Mouse (Mus musculus) midbrain, embryonic 13.5 days (tissue): ENCODE results near the gene St8sia1. TPM values are rescaled to one million over a fixed set of nuclear protein-coding genes. Genes with fewer than 3 reads are reported as not detected.

Experiments used
- ATAC-seq: fragments of 200-750 bp; cut with Nextera tagmentation; 2 replicates; pipeline ENCODE4 v1.8.0; 2017; ENCODE audit warnings: mild to moderate bottlenecking, moderate TSS enrichment, moderate library complexity
- H3K27ac ChIP-seq: fragments of 300-500 bp; sonication (generic); 2 replicates; pipeline ENCODE4 v1.5.1; 2015; ENCODE audit warnings: inconsistent platforms, mild to moderate bottlenecking, moderate library complexity
- H3K27me3 ChIP-seq: fragments of 300-500 bp; sonication (generic); 2 replicates; pipeline ENCODE4 v1.6.1; 2015; ENCODE audit warnings: mild to moderate bottlenecking, inconsistent platforms
- H3K36me3 ChIP-seq: fragments of 300-500 bp; sonication (generic); 2 replicates; pipeline ENCODE4 v1.6.1; 2015; ENCODE audit warnings: mild to moderate bottlenecking, inconsistent platforms
- H3K4me1 ChIP-seq: fragments of 300-500 bp; sonication (generic); replicated peaks from 2 replicates; pipeline ENCODE4 v1.6.1; 2015; ENCODE audit warnings: inconsistent platforms
- H3K4me2 ChIP-seq: fragments of 300-500 bp; sonication (generic); replicated peaks from 2 replicates; pipeline ENCODE4 v1.6.1; 2015; ENCODE audit warnings: moderate library complexity, mild to moderate bottlenecking, inconsistent platforms
- H3K4me3 ChIP-seq: fragments of 300-500 bp; sonication (generic); replicated peaks from 2 replicates; pipeline ENCODE4 v1.5.1; 2015; ENCODE audit warnings: mild to moderate bottlenecking, inconsistent platforms
- H3K9ac ChIP-seq: fragments of 300-500 bp; sonication (generic); replicated peaks from 2 replicates; pipeline ENCODE4 v1.6.1; 2015; ENCODE audit warnings: mild to moderate bottlenecking, inconsistent platforms
- H3K9me3 ChIP-seq: fragments of 300-500 bp; sonication (generic); 2 replicates; pipeline ENCODE4 v1.6.1; 2016; ENCODE audit warnings: mild to moderate bottlenecking, inconsistent platforms
- WGBS: fragments of 180-500 bp; shearing (Covaris S2); methylation state at CpG from one replicate; pipeline ENCODE4 v1.1.7; 2015; 5-methylcytosine and 5-hydroxymethylcytosine counted together
- polyA plus RNA-seq: library from polyadenylated mRNA; unstranded; fragments of >200 nt; fragmentation: Nextera tagmentation; extraction: Ambion mirVana; gene quantifications from 2 replicates; pipeline ENCODE4 v1.2.1, GENCODE M21; 2015

St8sia1 gene
- polyA plus RNA-seq, 1 experiment from 2014 or later: 8.0 TPM

DNA sequence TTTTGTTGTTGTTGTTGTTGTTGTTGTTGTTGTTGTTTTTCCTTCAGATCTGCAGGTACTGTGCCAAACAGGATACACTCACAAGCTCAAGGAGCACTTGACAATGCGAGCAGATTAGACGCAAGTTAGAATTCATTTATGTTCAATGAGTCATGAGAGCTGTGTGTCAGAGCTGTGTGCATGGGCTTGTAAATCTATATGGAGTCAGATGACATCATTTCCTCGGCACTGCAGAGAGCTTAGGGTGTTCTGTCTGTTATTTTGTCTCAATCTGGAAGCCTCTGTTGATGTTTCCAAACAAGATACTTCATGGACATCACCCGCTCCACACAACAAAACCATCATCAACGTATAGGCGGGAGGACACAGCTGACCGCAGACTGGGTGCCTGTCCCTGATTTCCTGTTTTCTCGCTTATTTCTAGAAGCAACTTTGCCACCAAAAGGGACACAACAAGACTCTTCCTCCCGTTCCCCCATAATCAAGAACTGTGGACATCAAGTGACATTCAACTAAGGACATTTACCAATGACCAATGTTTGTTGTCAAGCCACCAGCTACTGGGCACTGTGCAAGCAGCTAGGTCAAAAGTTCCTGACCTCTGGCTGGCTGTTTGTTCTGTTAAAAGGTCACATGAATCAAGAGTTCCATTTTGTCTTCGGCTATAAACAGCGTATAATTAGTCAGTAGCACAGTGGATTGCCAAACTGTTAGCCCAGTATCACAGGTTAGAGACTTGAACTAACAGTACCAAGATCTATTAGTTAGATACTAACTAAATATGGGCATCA lies 78.7 kb downstream of the St8sia1 start:
- WGBS: 90% methylated on average over 11 of the region's 11 CpGs

DNA sequence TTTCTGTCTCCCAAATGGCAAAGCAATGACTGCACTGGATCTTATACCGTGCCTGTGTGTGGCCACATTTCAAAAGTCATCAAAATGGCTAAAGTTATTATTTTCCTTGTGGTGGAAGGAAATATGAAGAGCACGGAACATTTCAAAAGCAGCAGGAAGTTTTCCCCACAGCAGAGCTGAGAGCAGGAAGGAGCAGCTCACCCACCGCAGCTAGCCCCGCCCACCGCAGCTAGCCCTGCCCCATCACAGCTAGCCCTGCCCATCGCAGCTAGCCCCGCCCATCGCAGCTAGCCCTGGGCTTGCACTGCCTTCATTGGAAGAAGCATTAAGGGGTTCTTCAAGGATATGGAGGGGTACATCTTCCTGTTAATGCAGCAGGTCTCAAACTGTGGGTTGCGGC lies 80.1 kb downstream of the St8sia1 start:
- 73% methylated on average over 9 of the region's 9 CpGs for WGBS
- Histone ChIP-seq H3K9ac (no peak overlapping the region), H3K27me3 (no peaks in the 10 kb centered on the region), H3K4me3 (no peak overlapping the region), H3K36me3 (no peaks in the 10 kb centered on the region), H3K4me1 (peaks cover 7% of the 10 kb centered on the region), H3K27ac (no peak overlapping the region), H3K9me3 (no peaks in the 10 kb centered on the region), H3K4me2 (no peak overlapping the region)
- ATAC-seq: no peak

More for the DNA sequence above, 78.7 kb downstream of the St8sia1 start:
- no peak overlapping the region for H3K4me3 ChIP-seq
- H3K9ac ChIP-seq: no peak overlapping the region
- H3K36me3 ChIP-seq: no peaks in the 10 kb centered on the region
- H3K4me1 ChIP-seq: no peaks in the 10 kb centered on the region
- no peaks in the 10 kb centered on the region for H3K9me3 ChIP-seq
- no peak overlapping the region for H3K4me2 ChIP-seq
- no peak for ATAC-seq
- H3K27me3 ChIP-seq: no peaks in the 10 kb centered on the region
- H3K27ac ChIP-seq: no peak overlapping the region

DNA sequence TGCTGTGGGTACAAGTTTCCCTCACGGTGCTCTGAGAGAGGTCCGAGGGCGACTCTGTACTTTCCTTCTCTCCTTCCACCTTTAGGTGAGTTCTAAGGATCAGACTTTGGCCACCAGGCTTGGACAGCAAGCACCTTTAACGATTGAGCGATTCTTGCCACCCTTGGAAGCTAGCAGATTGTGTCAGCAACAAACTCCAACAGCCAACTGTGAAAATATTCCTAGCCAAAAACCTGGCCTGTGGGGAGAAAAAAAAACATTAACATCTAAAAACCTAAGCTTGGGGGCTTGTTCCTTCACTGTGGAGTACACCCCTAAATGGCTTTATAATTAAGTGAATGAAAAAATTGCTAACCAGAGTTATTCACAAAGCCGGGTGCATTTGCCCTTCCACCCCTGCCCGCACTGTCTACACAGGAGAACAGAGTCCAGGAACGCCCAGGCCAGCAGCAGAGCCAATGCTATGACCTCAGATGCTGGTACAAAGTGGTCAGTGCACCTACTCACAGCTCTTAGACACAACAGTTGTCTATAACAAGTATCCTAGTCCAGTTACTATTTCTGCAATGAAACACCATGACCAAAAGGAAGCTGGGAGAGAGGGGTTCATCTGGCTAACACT lies 83.3 kb downstream of the St8sia1 start:
- Histone ChIP-seq H3K4me2 (no peak overlapping the region), H3K4me3 (no peak overlapping the region), H3K27me3 (no peaks in the 10 kb centered on the region), H3K9me3 (no peaks in the 10 kb centered on the region), H3K4me1 (peaks cover 37% of the 10 kb centered on the region), H3K36me3 (no peaks in the 10 kb centered on the region), H3K9ac (no peak overlapping the region), H3K27ac (no peak overlapping the region)
- ATAC-seq: no peak
- 93% methylated on average over 8 of the region's 8 CpGs for WGBS

- Histone ChIP-seq H3K9me3 (no peaks in the 10 kb centered on the region), H3K9ac (no peak overlapping the region), H3K4me1 (peaks cover 43% of the 10 kb centered on the region), H3K4me3 (no peak overlapping the region), H3K36me3 (no peaks in the 10 kb centered on the region), H3K27ac (0 out of 2 replicates have a peak overlapping the region, but pooled peaks have one; percentile 30), H3K27me3 (no peaks in the 10 kb centered on the region), H3K4me2 (no peak overlapping the region)
- 47% methylated on average over 15 of the region's 15 CpGs for WGBS
- no peak for ATAC-seq
Measured at GRCm38 (mm10) chr6:142878744-142879701, 85.2 kb downstream of the St8sia1 start.

DNA sequence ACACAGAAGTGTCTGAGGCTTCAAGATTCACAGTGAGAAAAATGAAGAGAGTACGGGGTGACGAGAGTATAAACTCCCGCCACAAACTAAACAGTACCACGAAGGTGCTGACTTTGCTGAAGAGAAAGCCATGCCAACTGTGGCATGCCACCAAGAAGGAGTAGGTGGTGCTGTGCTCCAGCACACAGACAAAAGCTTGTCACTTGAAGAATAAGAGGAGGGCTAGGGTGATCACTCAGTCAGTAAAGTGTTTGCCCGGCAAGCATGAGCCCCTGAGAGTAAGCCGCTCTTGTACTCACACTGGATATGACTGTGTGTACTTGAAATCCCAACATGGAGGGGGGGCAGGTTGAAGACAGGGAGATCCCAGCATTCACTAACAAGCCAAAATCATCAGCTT lies 87.0 kb downstream of the St8sia1 start:
- H3K4me2 ChIP-seq: no peak overlapping the region
- no peaks in the 10 kb centered on the region for H3K9me3 ChIP-seq
- WGBS: 38% methylated on average over 6 of the region's 6 CpGs
- H3K27ac ChIP-seq: peak overlapping the region; percentile 58
- peaks cover 43% of the 10 kb centered on the region for H3K4me1 ChIP-seq
- no peak overlapping the region for H3K4me3 ChIP-seq
- no peaks in the 10 kb centered on the region for H3K27me3 ChIP-seq
- ATAC-seq: peak; percentile 21; the same call in 1 of the 2 replicates
- H3K9ac ChIP-seq: no peak overlapping the region
- H3K36me3 ChIP-seq: no peaks in the 10 kb centered on the region

DNA sequence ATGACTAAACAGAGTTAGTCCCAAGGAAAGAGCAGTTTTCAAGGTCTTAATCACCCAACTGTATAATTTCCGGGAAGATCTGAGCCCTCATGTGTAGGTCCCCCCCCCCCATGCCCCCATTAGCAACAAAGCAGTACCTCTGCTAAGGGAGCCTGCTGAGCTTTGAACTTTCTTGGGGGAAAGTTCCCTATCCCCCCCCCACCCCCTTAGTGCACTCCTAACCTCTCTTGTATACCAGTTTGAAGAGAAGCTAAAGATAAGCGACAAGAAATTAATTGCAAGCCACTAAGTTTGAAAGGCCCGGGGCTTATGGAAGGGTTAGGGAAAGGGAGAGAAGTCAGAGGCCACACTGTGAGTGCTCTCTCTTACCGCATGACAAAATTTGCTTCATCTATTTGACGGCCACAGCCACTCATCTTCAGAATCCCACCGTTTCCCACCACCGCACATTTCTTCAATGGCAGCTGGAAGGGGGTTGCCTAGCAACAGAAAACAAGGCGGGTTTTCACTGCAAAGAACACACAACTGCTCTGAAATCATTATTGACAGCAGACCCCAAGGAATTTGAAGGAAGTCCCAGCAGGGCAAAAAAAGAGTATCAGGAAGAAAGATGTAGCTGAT lies 87.9 kb downstream of the St8sia1 start:
- peak overlapping the region; percentile 58 for H3K27ac ChIP-seq
- H3K36me3 ChIP-seq: no peaks in the 10 kb centered on the region
- H3K4me3 ChIP-seq: no peak overlapping the region
- peak overlapping the region; percentile 34 for H3K4me2 ChIP-seq
- no peaks in the 10 kb centered on the region for H3K9me3 ChIP-seq
- H3K9ac ChIP-seq: no peak overlapping the region
- peaks cover 43% of the 10 kb centered on the region for H3K4me1 ChIP-seq
- H3K27me3 ChIP-seq: no peaks in the 10 kb centered on the region
- ATAC-seq: peak; percentile 55
- 2% methylated on average over 8 of the region's 8 CpGs for WGBS

- H3K27me3 ChIP-seq: no peaks in the 10 kb centered on the region
- no peak overlapping the region for H3K4me2 ChIP-seq
- H3K4me1 ChIP-seq: peaks cover 36% of the 10 kb centered on the region
- ATAC-seq: no peak
- H3K9me3 ChIP-seq: no peaks in the 10 kb centered on the region
- no peak overlapping the region for H3K27ac ChIP-seq
- H3K36me3 ChIP-seq: no peaks in the 10 kb centered on the region
- no peak overlapping the region for H3K4me3 ChIP-seq
- WGBS: 88% methylated on average over 11 of the region's 11 CpGs
- no peak overlapping the region for H3K9ac ChIP-seq
Measured at GRCm38 (mm10) chr6:142873795-142874563, 90.3 kb downstream of the St8sia1 start.

GRCm38 (mm10) chr6:142869715-142870422 lies 94.4 kb downstream of the St8sia1 start:
- Histone ChIP-seq H3K4me1 (peaks cover 20% of the 10 kb centered on the region), H3K27ac (no peak overlapping the region), H3K4me2 (no peak overlapping the region), H3K9ac (no peak overlapping the region), H3K36me3 (peaks cover 3% of the 10 kb centered on the region), H3K27me3 (no peaks in the 10 kb centered on the region), H3K9me3 (no peaks in the 10 kb centered on the region), H3K4me3 (no peak overlapping the region)
- no peak for ATAC-seq
- WGBS: 84% methylated on average over 7 of the region's 7 CpGs

GRCm38 (mm10) chr6:142867471-142868055 lies 96.7 kb downstream of the St8sia1 start:
- H3K27me3 ChIP-seq: no peaks in the 10 kb centered on the region
- H3K4me2 ChIP-seq: peak overlapping the region; percentile 29
- H3K9ac ChIP-seq: peak overlapping the region; percentile 39; the same call in 1 of the 2 replicates
- peaks cover 13% of the 10 kb centered on the region for H3K36me3 ChIP-seq
- 0 out of 2 replicates have a peak, but pooled peaks cover 3% of the 10 kb centered on the region for H3K9me3 ChIP-seq
- no peak overlapping the region for H3K4me3 ChIP-seq
- H3K4me1 ChIP-seq: peaks cover 20% of the 10 kb centered on the region
- WGBS: 10% methylated on average over 9 of the region's 9 CpGs
- ATAC-seq: peak; percentile 90
- H3K27ac ChIP-seq: peak overlapping the region; percentile 91

DNA sequence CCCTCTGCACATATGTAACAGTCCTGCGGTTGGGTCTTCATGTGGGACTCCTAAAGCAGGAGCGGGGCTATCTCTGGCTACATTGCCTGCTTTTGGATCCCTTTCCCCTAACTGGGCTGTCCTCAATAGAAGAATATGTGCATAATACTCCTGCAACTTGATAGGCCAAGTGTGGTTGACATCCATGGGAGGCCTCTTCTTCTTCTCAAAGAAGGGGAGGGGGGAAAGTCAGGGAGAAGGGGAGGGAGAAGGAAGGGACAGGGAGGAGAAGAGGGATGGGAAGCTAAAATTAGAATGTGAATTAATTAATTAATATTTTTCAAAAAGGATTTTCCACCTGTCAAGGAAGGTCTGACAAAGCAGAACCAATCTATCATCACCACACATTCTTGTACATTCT lies 97.2 kb downstream of the St8sia1 start:
- no peak overlapping the region for H3K9ac ChIP-seq
- peaks cover 20% of the 10 kb centered on the region for H3K4me1 ChIP-seq
- 98% methylated on average over 2 of the region's 2 CpGs for WGBS
- peaks cover 18% of the 10 kb centered on the region for H3K36me3 ChIP-seq
- H3K4me3 ChIP-seq: no peak overlapping the region
- no peaks in the 10 kb centered on the region for H3K27me3 ChIP-seq
- peak overlapping the region; percentile 29; the same call in 1 of the 2 replicates for H3K4me2 ChIP-seq
- 0 out of 2 replicates have a peak, but pooled peaks cover 3% of the 10 kb centered on the region for H3K9me3 ChIP-seq
- peak; percentile 62 for ATAC-seq
- peak overlapping the region; percentile 91 for H3K27ac ChIP-seq
